Mouse (Mus musculus) neural tube, embryonic 13.5 days (tissue): Measurements from ENCODE around the gene St5. TPM values are rescaled to one million over a fixed set of nuclear protein-coding genes. Genes with fewer than 3 reads are reported as not detected.

ENCODE experiments used
- ATAC-seq: fragments of 200-750 bp; cut with Nextera tagmentation; 2 replicates; pipeline ENCODE4 v1.8.0; 2017; ENCODE audit warnings: low read depth, mild to moderate bottlenecking, moderate TSS enrichment, moderate library complexity
- H3K27ac ChIP-seq: fragments of 300-500 bp; sonication (generic); replicated peaks from 2 replicates; pipeline ENCODE4 v1.5.1; 2015; ENCODE audit warnings: moderate library complexity, mild to moderate bottlenecking, inconsistent platforms
- H3K27me3 ChIP-seq: fragments of 300-500 bp; sonication (generic); 2 replicates; pipeline ENCODE4 v1.6.1; 2015; ENCODE audit warnings: mild to moderate bottlenecking, inconsistent platforms
- H3K36me3 ChIP-seq: fragments of 300-500 bp; sonication (generic); 2 replicates; pipeline ENCODE4 v1.6.1; 2015; ENCODE audit warnings: mild to moderate bottlenecking, inconsistent platforms
- H3K4me1 ChIP-seq: fragments of 300-500 bp; sonication (generic); replicated peaks from 2 replicates; pipeline ENCODE4 v1.6.1; 2015; ENCODE audit warnings: inconsistent platforms
- H3K4me2 ChIP-seq: fragments of 300-500 bp; sonication (generic); 2 replicates; pipeline ENCODE4 v1.6.1; 2015; ENCODE audit warnings: inconsistent platforms, mild to moderate bottlenecking, moderate library complexity
- H3K4me3 ChIP-seq: fragments of 300-500 bp; sonication (generic); 2 replicates; pipeline ENCODE4 v1.5.1; 2015; ENCODE audit warnings: mild to moderate bottlenecking, inconsistent platforms
- H3K9ac ChIP-seq: fragments of 300-500 bp; sonication (generic); 2 replicates; pipeline ENCODE4 v1.6.1; 2015; ENCODE audit warnings: moderate library complexity, mild to moderate bottlenecking, inconsistent platforms
- H3K9me3 ChIP-seq: fragments of 300-500 bp; sonication (generic); 2 replicates; pipeline ENCODE4 v1.6.1; 2016; ENCODE audit warnings: inconsistent platforms
- WGBS: fragments of 180-500 bp; shearing (Covaris S2); methylation state at CpG from one replicate; pipeline ENCODE4 v1.1.7; 2015; 5-methylcytosine and 5-hydroxymethylcytosine counted together
- polyA plus RNA-seq: library from polyadenylated mRNA; unstranded; fragments of >200 nt; fragmentation: Nextera tagmentation; extraction: Ambion mirVana; gene quantifications from 2 replicates; pipeline ENCODE4 v1.2.1, GENCODE M21; 2015

St5 gene
- polyA plus RNA-seq, 1 experiment from 2014 or later, result 30.0 TPM

DNA sequence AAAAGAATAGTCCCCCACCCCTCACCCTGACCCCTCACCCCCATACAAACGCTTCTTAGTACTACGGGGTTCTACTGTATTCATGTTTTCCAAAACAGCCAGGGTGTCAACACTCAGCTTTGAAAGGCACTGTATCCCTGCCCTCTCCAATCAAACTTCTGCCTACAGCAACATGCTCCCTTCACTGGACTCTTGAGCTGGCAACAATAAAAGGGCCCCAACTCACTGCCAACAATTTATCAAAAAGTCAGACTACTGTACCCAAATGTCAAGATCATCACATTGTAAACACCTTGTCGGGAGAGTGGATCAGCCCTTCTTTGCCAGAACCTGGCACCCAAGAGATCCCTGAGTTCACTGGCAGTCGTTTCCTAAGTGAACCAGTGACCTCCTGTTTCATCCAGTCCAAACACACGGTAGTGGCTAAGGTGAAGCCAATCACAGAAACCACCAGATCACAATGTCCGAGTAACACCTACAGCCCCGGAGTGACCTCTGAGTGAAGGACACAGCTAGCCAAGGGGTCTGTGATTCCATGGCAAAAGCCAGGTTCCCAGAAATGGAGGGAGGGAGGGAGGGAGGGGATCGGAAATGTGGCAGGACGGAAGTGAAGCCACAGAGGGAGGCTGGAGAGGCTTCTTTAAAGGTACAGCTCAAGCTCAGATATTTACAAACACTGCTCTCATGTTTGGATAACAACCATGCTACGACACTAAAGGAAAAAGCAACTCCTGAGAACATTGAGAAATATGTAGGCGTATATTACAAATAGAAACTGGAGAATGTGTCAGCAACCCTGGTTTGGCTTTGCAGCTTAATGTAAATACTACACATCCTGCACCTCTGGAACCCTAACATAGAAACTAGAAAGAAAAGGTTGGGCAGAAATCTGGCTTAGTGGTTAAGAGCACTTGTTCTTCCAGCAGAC lies 136.3 kb downstream of the St5 start:
- Histone ChIP-seq H3K4me2 (no peak overlapping the region), H3K27ac (no peak overlapping the region), H3K36me3 (no peaks in the 10 kb centered on the region), H3K27me3 (no peaks in the 10 kb centered on the region), H3K4me1 (peaks cover 20% of the 10 kb centered on the region), H3K9ac (no peak overlapping the region), H3K4me3 (no peak overlapping the region), H3K9me3 (no peaks in the 10 kb centered on the region)
- no peak for ATAC-seq
- 82% methylated on average over 11 of the region's 11 CpGs for WGBS

GRCm38 (mm10) chr7:109566327-109566726 lies 137.1 kb downstream of the St5 start:
- Histone ChIP-seq H3K27me3 (no peaks in the 10 kb centered on the region), H3K4me1 (peaks cover 20% of the 10 kb centered on the region), H3K4me3 (no peak overlapping the region), H3K9ac (no peak overlapping the region), H3K9me3 (no peaks in the 10 kb centered on the region), H3K27ac (no peak overlapping the region), H3K4me2 (no peak overlapping the region), H3K36me3 (no peaks in the 10 kb centered on the region)
- no peak for ATAC-seq

GRCm38 (mm10) chr7:109563775-109564362 lies 139.5 kb downstream of the St5 start:
- no peak for ATAC-seq
- no peaks in the 10 kb centered on the region for H3K27me3 ChIP-seq
- no peak overlapping the region for H3K4me3 ChIP-seq
- peaks cover 28% of the 10 kb centered on the region for H3K4me1 ChIP-seq
- H3K9me3 ChIP-seq, result no peaks in the 10 kb centered on the region
- H3K9ac ChIP-seq, result no peak overlapping the region
- no peak overlapping the region for H3K27ac ChIP-seq
- no peak overlapping the region for H3K4me2 ChIP-seq
- 62% methylated on average over 4 of the region's 4 CpGs for WGBS
- H3K36me3 ChIP-seq, result no peaks in the 10 kb centered on the region

DNA sequence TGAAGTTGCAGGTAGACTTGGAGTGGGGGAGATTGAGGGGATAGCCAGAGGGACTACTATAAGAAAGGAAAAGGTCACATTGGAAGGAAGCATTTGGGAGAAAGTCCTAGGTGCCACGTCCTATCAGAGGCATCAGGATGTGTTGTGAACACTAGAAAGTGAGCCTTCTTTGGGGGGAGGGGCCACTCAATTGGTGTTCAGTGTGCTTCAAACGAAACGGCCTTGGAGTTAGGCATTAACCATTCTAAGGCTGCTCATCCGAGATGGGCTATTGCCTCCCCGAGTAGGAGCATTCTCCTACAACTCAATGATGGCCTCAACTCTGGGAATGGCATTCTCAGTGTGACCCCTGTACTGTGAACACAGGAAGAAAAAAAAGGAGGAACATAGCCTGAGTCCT lies 140.7 kb downstream of the St5 start:
- no peak overlapping the region for H3K4me2 ChIP-seq
- 45% methylated on average over 5 of the region's 5 CpGs for WGBS
- no peaks in the 10 kb centered on the region for H3K9me3 ChIP-seq
- H3K36me3 ChIP-seq, result no peaks in the 10 kb centered on the region
- peaks cover 28% of the 10 kb centered on the region for H3K4me1 ChIP-seq
- no peak overlapping the region for H3K4me3 ChIP-seq
- H3K27ac ChIP-seq, result peak overlapping the region; percentile 24; the same call in 1 of the 2 replicates
- no peak overlapping the region for H3K9ac ChIP-seq
- ATAC-seq, result no peak
- no peaks in the 10 kb centered on the region for H3K27me3 ChIP-seq

DNA sequence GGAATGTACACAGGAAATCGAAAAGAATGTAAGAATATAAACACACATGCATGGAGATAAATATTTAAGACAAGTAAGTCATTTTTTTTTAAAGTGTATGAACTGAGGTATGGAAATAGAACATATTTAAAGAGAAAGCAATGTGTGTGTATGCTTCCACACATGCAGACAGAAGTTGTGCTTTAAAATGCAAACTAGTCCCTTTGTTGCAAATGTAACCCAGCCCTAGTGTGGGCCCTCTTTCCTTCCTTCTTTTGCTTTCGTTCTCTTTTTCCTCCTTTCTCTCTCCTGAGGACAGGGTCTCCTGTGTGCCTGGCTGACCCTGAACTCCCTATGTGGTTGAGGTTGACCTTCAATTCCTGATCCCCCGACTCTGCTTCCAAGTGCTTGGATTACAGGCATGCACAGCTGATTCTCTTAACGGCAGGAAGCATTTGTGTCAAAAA lies 141.2 kb downstream of the St5 start:
- H3K27ac ChIP-seq, result peak overlapping the region; percentile 24; the same call in 1 of the 2 replicates
- H3K4me1 ChIP-seq, result peaks cover 28% of the 10 kb centered on the region
- H3K36me3 ChIP-seq, result no peaks in the 10 kb centered on the region

DNA sequence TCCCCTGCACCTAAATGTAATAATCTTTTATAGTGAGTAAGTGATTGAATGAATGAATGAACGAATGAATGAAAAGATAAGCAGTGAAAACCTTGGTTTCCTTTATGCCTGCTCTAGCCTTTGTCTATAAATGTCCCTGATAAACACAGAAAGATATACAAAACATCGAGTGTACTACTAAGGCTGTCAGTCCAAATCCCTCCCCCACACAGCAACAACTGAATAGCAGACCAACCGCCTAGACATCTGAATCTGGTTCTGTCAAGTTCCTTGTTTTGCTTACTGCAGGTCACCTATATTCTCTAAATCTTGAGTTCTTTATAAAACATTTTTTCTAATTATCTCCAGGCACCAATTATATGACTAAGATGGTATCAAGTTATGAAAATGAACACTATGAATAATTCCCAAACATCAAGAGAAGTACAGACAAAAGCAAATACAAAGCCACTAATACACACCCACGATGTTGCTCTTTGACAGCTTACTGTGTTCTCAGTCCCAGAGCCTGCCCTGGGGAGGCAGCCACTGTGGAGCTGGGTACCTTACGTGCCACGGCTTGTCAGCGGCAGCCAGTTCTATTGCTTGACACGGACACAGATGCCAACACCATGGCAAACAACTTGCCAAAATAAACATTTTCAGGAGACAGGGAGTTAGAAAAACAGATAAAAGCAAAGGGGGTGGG lies 141.8 kb downstream of the St5 start:
- Histone ChIP-seq H3K4me2 (no peak overlapping the region), H3K27me3 (no peaks in the 10 kb centered on the region), H3K27ac (peak overlapping the region; percentile 24; the same call in 1 of the 2 replicates), H3K36me3 (no peaks in the 10 kb centered on the region), H3K4me3 (no peak overlapping the region), H3K4me1 (peaks cover 28% of the 10 kb centered on the region), H3K9me3 (no peaks in the 10 kb centered on the region), H3K9ac (no peak overlapping the region)
- WGBS, result 65% methylated on average over 8 of the region's 8 CpGs
- no peak for ATAC-seq

More for the DNA sequence above, 141.2 kb downstream of the St5 start:
- Histone ChIP-seq H3K9ac (no peak overlapping the region), H3K4me3 (no peak overlapping the region), H3K4me2 (no peak overlapping the region), H3K9me3 (no peaks in the 10 kb centered on the region), H3K27me3 (no peaks in the 10 kb centered on the region)
- ATAC-seq, result no peak
- WGBS, result 54% methylated on average over 4 of the region's 4 CpGs

GRCm38 (mm10) chr7:109559536-109559935 lies 143.9 kb downstream of the St5 start:
- H3K27ac ChIP-seq, result 0 out of 2 replicates have a peak overlapping the region, but pooled peaks have one; percentile 42
- WGBS, result 60% methylated on average over 6 of the region's 6 CpGs
- H3K27me3 ChIP-seq, result no peaks in the 10 kb centered on the region
- no peak overlapping the region for H3K4me2 ChIP-seq
- no peak for ATAC-seq
- peaks cover 28% of the 10 kb centered on the region for H3K4me1 ChIP-seq
- no peak overlapping the region for H3K9ac ChIP-seq
- no peaks in the 10 kb centered on the region; the same call in 1 of the 2 replicates for H3K36me3 ChIP-seq
- H3K9me3 ChIP-seq, result no peaks in the 10 kb centered on the region
- no peak overlapping the region for H3K4me3 ChIP-seq

DNA sequence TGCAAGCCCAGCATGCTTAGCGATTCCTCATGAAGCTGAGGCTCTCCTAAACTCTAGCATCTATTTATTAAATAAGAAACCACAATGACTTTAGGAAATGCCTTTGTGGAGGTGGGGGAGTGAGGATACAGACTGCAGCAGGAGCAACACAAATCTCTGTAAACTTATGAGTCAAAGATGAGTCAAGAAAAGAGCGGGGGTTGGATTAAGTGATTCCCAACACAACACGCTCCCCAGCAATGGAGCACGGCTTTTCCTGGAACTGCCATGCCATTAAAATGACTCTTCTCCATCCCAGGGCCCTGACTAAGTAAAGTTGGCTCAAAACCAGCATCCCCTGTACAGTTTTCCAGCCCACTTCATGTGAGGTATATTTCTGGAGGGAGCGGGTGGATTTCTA lies 156.7 kb downstream of the St5 start:
- Histone ChIP-seq H3K4me3 (no peak overlapping the region), H3K36me3 (peaks cover 30% of the 10 kb centered on the region; the same call in 1 of the 2 replicates), H3K27me3 (no peaks in the 10 kb centered on the region), H3K4me1 (peaks cover 6% of the 10 kb centered on the region; the same call in 1 of the 2 replicates), H3K27ac (no peak overlapping the region), H3K4me2 (no peak overlapping the region), H3K9me3 (no peaks in the 10 kb centered on the region), H3K9ac (no peak overlapping the region)
- no peak for ATAC-seq
- 97% methylated on average over 5 of the region's 5 CpGs for WGBS

GRCm38 (mm10) chr7:109546186-109546585 lies 157.2 kb downstream of the St5 start:
- no peak overlapping the region for H3K4me2 ChIP-seq
- no peak overlapping the region for H3K4me3 ChIP-seq
- no peak overlapping the region for H3K27ac ChIP-seq
- H3K36me3 ChIP-seq, result peaks cover 33% of the 10 kb centered on the region; the same call in 1 of the 2 replicates
- no peak for ATAC-seq
- H3K9me3 ChIP-seq, result no peaks in the 10 kb centered on the region
- H3K4me1 ChIP-seq, result peaks cover 6% of the 10 kb centered on the region; the same call in 1 of the 2 replicates
- no peak overlapping the region for H3K9ac ChIP-seq
- no peaks in the 10 kb centered on the region for H3K27me3 ChIP-seq
- 94% methylated on average over 2 of the region's 2 CpGs for WGBS

- H3K4me3 ChIP-seq, result no peak overlapping the region
- WGBS, result 83% methylated on average over 10 of the region's 10 CpGs
These were observed 158.0 kb downstream of the St5 start for GRCm38 (mm10) chr7:109545255-109545993.

DNA sequence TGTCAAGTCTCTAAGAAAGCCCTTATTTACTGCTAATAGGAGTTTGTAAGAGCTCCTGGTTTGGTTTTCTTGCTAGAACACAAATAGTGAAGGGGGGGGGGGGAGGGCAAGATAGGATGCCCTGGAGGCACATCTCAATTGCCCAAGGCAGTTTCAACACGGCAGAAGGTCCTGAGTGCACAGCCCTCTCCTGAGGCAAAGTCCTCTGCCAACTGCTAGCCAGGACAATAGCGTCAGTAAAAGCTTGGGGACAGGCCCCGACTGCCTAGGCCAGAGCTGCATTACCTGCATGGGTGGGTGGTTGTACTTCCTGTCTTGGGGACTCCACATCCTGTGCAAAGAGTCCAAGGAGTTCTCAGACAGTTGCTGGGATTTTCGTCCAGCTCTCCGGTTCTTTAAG lies 158.6 kb downstream of the St5 start:
- Histone ChIP-seq H3K4me1 (peaks cover 6% of the 10 kb centered on the region; the same call in 1 of the 2 replicates), H3K9me3 (no peaks in the 10 kb centered on the region), H3K4me2 (no peak overlapping the region), H3K4me3 (no peak overlapping the region), H3K36me3 (peaks cover 41% of the 10 kb centered on the region; the same call in 1 of the 2 replicates), H3K27ac (peak overlapping the region; percentile 15), H3K9ac (no peak overlapping the region), H3K27me3 (no peaks in the 10 kb centered on the region)
- 70% methylated on average over 5 of the region's 5 CpGs for WGBS
- ATAC-seq, result no peak

More at GRCm38 (mm10) chr7:109545255-109545993, 158.0 kb downstream of the St5 start:
- no peak overlapping the region for H3K9ac ChIP-seq
- peaks cover 6% of the 10 kb centered on the region; the same call in 1 of the 2 replicates for H3K4me1 ChIP-seq
- no peaks in the 10 kb centered on the region for H3K27me3 ChIP-seq
- ATAC-seq, result no peak
- H3K36me3 ChIP-seq, result peaks cover 36% of the 10 kb centered on the region; the same call in 1 of the 2 replicates
- peak overlapping the region; percentile 15 for H3K27ac ChIP-seq
- H3K4me2 ChIP-seq, result no peak overlapping the region
- H3K9me3 ChIP-seq, result no peaks in the 10 kb centered on the region
